Mouse (Mus musculus) heart, postnatal 14 days (tissue): ENCODE measurements around the gene Ang2. TPM values are rescaled to one million over a fixed set of nuclear protein-coding genes. Genes with fewer than 3 reads are reported as not detected.
"Not testable (repeated sequence)": the region's sequence is repeated elsewhere in the genome, so short reads cannot be mapped to it uniquely, and the experiment has no call there.

Source experiments
- DNase-seq, 2 experiments: peaks; one replicate each; pipeline ENCODE4 v3.0.0; 2021 to 2022
- intact Hi-C: fragments of 180-260 bp; cut with DNase I; formaldehyde crosslinking; loops from one replicate; pipeline ENCODE4 v1.15.1; 2025
- long read RNA-seq, 2 experiments: library from polyadenylated mRNA; stranded (forward); transcript quantifications; one replicate each; pipeline ENCODE4 v2.0.0; 2021
- total RNA-seq, 2 experiments: library from RNA; stranded (reverse); gene quantifications; 2 replicates each; pipeline ENCODE4 v1.2.3; 2021

Ang2 gene
- not detected for total RNA-seq
- long read RNA-seq, experiment 1 = 0 reads
- long read RNA-seq, experiment 2 = 0 reads

DNA sequence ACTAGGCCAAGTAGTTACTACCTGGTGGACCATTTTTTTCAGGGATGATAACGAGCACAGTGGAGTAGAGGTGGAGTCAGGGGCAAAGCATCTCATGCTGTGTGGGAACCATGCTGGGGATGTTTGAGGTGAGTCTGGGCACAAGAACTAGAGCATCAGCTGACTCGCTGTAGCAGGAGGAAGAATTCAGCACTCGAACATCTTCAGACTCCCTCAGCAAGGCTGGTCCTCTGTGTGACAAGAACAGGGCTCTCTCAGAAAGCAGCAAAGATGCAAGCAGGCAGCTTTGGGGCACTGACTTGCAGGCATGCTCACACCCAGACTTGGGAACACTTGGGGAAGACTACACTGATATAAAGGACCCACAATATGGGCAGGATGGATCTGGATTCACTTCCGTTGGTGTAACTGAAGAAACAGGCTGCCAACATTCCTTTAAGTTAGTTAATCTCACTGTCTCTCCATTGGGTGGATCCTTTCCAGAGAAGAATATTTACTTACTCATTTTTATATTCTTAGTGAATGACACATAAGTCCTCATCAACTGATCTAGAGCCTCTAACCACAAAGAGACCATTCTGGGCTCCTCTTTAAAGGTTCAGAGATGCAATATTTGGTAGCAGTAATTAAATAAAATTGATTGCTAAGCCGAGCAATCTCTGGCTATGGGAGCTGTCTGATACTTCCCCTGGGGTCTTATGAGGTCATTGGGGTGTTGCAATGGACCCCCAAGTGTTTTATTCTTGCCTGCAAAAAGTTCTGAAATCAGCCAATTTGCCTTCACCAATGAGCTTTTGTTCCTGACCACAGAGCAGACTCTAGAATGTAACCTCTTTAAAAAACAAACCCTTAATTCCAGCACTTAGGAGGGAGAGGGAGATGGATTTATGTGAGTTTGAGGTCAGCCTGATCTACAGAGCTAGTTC, at the start of gene Ang2:
Gene Ang2, minus strand, starts transcription at position 51 of the 926 bp plus-strand sequence.
- intact Hi-C loops = no loop called here
- DNase-seq = no peak

DNA sequence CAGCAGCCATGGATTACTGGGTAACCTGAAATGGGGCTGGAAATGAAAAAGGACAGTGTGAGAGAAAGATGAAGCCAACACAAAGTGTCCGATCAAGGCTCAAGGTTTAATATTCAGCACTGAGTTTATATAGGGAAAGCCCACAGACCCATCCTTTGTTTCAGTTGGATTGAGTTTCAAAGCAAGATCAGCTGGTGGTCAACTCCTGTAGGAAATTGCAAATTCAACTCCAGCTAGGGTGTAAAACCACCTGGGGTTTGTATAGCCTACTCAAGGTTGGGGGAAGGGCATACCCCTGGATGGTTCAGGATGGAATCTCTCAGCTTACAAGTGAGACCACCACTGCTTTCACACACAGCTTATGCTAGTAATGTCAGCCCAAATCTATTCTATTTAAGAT, 48.8 kb upstream of the Ang2 start:
- no peak for DNase-seq
- intact Hi-C loops = no loop called here

DNA sequence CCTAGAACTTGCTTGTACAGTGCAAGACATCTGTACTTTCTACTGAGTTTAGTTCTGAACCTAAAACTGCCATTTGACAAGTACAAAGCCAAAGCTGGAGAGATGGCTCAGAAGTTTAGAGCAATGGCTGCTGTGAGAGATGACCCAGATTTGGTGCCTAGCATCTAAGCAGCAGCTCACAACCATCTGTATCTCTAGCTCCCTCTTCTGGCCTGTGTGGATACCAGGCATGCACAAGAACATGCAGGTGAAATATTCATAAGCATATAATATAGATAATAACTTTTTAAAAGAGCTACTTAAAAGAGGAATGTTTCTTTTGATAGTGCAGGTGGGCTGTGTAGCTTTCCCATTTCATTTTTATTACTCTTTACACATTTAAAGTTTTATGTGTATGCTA, 42.0 kb upstream of the Ang2 start:
- DNase-seq = peak; percentile 22 to 59

DNA sequence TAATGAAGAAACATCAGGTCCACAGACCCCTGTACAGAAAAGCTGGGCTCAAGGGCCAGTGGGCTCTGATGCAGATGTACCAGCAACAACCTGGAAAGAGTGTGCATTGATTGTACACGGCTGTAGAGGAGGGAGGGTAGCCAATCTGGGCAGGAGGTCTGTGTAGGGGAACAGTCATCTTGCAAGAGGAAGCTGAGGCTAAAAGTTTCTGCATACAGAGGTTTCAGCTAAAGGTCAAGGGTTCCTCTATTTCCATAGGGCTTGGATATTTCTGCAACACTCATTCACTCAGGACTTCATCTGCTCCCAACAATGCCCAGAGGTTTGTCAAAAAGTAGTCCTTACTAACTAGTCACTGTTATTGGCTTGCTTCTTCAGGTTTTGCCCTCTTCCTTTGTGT, 38.5 kb upstream of the Ang2 start:
- intact Hi-C loops, DNase-seq: not testable (repeated sequence)

More for the DNA sequence above, 42.0 kb upstream of the Ang2 start:
- intact Hi-C loops = loop anchor here (1.0 to 2.0 kb wide), 2 partner anchors 65 to 138 kb away; no protein-coding TSS in a partner anchor

DNA sequence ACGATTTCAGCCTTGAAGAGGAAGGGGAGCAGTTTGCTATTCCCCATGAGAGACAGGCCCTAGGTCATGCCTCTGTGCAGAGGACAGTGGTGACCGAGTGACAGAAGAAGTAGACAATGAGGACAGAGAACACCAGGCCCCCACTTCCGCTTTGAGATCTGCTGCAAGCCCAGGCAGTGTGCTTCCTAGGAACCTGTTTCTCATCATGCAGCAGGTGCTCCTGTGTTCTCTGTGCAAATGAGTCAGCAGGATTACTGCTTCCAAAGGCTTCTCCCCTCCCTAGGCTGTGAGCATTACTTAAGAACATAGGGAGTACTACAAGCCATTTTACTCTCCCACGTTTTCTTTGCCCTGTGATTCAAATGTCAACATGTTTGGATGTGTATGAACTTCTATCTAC, 30.7 kb upstream of the Ang2 start:
- DNase-seq, intact Hi-C loops: not testable (repeated sequence)

DNA sequence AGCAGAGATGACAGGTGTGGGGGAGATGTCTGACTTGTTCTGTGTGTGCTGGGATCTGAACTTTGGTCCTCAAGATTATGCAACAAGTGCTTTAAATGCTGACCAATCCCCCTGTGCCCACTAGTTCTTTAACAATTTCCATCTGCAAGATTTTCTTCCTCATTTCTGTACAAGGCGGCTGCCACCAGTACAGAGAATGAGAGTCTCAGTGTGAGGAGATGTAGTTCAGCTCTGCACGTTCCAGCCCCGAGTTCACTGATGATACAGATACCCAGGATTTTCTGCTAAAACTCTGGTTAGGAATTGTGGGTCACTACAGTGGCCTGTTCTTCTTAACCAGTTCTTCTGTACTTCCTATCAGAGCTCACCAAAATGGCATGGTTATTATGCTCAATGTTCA, 21.1 kb upstream of the Ang2 start:
- DNase-seq, intact Hi-C loops: not testable (repeated sequence)

DNA sequence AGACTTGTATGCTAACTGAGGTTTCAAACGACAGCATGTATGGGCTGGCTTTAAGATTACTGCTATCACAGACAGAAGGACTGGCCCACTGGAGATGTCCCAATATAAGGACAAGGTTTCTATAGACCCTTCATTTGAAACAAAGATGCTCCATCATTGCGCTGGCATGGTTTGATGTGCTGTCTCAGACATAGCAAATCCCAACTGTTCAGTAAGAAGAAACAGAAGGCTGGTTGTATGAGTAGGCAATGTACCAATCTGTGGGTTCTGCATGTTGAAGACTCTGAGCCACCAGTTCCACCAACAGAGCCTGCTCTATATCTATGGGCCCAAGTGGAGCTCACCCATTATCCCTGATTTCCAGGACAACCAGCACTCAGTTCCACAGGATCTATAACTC, 4.2 kb upstream of the Ang2 start, which contains the start of gene Ear14:
Gene Ear14, plus strand, starts transcription at position 277 of the 400 bp plus-strand sequence.
- intact Hi-C loops = no loop called here
- no peak for DNase-seq

DNA sequence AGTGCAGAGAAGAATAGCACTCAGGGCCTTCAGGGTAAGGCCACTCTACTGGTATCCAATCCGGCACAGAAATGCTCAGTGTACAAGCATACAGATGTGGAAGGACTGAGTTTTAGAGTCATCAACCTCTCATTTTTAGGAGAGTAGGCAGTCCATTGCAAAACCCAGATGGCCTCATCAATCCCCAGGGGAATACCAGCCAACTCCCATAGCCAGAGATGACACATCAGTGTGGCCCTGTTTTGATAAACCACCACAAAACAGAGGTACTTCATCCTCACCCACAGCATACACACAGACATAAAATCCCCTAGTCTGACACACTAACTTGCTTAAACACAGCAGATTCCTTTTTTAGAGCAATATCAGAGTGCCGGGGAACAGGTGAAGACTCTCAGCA, 1.5 kb upstream of the Ang2 start:
- DNase-seq = no peak
- intact Hi-C loops = no loop called here

DNA sequence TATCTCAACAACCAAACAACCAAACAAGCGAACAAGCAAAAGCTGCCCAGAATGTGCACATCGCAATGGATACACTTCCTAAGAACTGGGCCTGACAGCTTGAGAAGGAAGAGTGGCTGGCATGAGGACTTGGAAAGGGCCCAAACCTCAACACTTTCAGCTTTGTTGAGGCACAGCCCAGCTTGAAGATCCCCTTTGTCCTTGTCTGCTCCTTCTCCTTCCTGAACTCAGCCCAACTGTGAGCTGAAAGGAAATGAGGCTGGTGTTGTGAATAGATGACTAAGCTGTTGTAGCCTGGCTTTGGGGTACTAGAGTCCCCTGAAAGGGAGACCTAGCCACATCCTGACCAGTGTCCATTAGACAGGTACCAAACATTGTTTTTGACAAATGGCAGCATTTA, 1.1 kb upstream of the Ang2 start:
- no peak for DNase-seq
- intact Hi-C loops = no loop called here

DNA sequence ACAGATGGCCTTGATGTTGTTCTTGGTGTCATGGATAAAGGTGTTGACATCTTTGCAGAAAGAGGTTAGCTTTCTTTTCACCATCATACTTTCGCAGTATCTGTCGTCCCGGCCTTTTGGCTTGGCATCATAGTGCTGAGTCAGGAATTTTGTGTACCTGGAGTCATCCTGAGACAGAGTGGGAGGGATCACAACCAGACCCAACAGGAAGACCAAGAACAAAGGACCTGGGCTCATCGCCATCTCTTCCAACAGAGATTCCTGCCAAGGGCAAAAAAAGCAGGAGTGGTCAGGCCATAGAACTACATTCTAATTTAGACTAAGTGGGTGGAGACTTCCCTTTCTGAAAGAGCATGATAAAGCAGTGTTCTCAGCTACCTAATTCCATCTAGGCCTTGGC, 3.3 kb downstream of the Ang2 start:
- DNase-seq = peak; percentile 40 to 42
- intact Hi-C loops = no loop called here

DNA sequence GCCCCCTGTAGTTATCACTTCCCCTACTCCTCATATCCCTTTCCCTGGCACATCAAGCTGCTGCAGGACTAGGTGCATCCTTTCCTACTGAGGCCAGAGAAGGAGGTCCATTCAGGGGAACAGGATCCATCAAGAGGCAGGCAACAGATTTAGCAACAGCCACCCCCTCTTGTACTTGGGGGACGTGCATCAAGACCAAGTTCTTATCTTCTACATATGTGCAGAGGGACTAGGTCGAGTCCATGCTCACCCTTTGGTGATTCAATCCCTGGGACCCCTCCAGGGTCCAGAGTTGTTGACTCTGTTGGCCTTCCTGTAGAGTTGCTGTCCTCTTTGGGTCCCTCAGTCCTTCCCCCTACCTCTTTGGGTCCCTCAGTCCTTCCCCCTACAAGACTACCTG, 17.9 kb downstream of the Ang2 start:
- intact Hi-C loops, DNase-seq: not testable (repeated sequence)

DNA sequence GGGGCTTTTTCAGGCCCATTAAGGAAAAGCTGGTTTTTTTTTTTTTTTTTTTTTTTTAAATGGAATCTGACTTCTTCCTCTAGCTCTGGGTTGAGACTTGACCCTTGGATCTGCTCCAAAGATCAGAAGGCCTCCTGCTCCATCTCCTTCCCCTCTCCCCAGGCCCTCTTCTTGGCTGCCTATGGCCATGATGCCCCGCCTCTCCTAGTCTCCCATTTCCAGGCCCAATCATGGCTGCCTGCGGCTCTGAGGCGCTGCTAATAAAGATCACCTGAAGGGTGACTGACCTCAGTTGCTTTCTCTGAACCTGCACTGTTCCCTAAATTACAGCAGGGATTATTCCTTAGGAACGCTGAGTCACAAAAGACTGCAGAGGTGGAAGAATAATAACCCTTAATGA, 25.1 kb downstream of the Ang2 start:
- no peak for DNase-seq
- intact Hi-C loops = loop anchor here (2.0 to 5.0 kb wide), 2 partner anchors 72 to 93 kb away; no protein-coding TSS in a partner anchor

DNA sequence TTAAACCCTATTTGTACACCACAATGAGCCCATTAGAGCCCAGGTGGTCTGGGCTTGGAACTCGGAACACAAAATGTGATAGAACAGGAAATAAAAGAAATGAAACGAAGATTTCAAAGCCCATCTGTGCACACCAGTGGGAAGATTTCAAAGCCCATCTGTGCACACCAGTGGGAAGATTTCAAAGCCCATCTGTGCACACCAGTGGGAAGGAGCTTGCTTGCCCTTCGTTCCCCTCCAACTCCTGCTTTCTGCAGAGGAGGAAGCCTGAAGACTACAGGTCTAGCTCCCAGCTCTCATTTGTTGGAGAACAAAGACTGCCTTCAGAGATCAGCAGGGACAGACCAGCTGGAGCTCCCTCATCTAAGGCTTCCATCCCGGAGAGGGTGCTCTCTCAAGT, 26.0 kb downstream of the Ang2 start:
- DNase-seq = not testable (repeated sequence)
- intact Hi-C loops = loop anchor here (2.0 to 5.0 kb wide), 2 partner anchors 71 to 94 kb away; no protein-coding TSS in a partner anchor

DNA sequence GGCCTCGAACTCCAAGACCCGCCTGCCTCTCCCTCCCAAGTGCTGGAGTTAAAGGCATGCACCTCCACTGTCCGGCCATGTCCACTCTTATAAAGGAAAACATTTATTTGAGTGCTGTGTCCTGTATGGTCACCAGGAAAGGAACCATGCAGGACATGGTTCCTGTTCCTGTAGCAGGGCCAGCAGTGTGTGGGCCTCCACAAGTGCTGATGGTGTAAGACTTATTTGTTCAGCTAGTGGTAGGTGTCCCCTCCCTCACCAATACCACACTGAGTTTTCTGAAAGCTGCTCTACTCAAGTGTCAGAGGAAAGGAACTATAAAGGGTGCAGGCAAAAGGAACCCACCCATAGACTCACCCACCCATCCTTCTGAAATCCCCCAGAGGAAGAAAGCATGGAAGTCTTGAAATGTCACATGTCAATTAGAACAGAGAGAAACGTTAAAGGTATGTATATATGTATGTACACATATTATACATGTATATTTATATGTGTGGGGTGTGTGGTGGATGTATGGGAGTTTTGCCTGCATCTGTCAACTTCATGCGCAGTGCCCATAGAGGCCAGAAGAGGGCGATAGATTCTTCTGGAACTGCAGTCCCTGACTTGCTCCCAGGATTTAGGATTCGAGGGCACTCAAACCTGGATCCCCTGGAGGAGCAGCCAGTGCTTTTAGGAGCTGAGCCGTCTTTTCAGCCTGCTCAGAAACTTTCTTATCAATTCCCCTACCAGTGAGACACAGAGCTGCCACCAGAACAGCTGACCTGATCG, 26.7 kb downstream of the Ang2 start:
- intact Hi-C loops = loop anchor here (2.0 to 5.0 kb wide), 2 partner anchors 70 to 95 kb away; no protein-coding TSS in a partner anchor
- DNase-seq = peak; percentile 33 to 56

DNA sequence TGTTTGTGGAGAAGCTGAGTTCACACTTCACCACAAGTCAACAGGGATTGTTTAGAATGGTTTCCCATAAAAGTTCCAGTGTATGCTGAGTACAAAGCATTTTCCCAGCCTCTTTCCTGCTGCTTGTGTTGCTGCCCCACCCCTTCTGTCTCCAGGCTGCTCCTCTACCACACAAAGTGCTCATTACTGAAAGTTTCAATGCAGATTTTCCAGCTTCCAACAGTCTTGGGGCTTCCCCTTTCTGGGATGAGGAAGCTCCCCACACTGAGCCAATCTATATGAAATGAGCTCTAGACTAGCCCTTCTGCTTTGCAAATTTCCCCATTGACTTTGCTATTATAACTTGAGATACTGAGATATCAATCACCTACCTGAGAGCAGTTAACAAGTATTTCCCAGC, 32.9 kb downstream of the Ang2 start:
- intact Hi-C loops = no loop called here
- no peak for DNase-seq

DNA sequence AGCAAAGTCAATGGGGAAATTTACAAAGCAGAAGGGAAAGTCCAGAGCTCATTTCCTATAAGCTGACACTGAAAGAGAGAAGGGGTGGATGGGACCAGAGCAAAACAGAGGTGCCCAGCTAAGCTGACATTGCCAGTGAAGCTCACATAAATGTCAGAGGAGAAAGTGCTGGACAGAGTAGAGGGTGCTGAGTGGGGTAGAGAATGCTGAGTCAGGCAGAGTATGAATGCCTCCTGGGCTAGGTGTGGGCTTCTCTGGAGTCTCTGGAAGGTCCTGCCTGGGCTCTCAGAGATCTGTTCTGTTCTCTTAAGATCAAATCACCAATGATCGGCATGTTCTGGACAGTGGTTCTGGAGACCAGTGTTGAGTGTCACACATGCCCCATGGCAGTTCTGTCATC, 33.5 kb downstream of the Ang2 start:
- no peak for DNase-seq
- intact Hi-C loops = no loop called here

DNA sequence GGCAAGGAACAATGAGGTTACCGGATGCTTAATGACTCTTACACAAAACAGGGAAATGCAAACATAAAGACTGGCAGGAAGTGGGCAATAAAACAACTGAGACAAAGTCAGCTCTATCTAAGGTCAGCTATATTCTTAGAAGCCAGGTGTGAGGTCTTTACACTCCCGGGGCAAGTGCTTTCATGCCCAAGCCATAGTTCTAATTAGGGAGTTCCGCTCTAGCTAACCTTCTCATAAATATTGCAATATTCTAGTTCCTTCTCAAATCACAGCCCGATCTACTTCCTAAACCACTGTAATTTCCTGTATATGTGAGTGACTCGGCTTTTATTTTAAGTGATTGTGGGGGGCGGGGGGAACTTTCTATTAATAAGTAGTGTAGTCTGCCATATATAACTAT, 35.6 kb downstream of the Ang2 start:
- DNase-seq, intact Hi-C loops: not testable (repeated sequence)

DNA sequence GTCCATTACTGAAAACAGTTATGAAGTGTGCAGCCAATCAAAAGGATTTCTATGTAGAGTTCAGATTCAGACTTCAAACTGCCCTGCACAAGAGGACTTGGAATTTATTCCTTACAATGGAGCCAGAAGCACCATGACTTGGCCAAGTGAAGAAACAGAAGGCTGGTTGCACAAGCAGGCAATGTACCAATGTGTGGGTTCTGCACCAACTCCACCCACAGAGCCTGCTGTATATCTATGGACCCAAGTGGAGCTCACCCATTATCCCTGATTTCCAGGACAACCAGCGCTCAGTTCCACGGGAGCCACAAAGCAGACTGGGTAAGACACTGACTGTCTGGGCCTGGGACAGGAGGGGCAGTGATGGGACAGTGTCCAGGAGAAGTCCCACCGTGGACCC, 37.0 kb downstream of the Ang2 start, which contains the start of gene Rnase2b:
Gene Rnase2b, plus strand, starts transcription at position 285 of the 400 bp plus-strand sequence.
- DNase-seq, intact Hi-C loops: not testable (repeated sequence)

DNA sequence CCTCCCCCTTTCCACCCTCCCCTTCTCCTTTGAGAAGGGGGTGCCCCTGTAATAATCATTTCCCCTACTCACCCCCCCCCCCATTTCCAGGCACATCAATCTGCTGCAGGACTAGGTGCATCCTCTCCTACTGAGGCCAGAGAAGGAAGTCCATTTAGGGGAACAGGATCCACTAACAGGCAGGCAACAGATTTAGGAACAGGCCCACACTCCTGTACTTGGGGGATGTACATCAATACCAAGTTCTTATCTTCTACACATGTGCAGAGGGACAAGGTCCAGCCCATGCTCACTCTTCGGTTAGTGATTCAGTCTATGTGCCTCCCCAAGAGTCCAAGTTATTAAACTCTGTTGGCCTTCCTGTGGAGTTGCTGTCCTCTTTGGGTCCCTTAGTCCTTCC, 41.9 kb downstream of the Ang2 start:
- intact Hi-C loops = no loop called here

DNA sequence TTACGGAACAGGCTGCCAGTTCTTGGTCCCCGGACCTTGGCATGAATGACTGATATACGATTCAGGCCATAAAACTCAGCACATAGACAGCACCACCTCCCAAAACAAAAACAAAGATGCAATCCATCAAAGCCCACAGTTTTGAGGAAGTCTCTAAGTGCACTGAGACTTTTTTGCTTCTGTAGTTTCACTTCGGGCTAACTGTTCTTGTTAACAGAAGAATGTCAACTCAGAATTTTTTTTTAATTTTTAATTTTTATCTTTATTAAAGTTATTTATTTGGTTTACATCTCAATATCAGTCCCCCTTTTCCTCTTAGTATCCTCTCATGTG, 42.2 kb downstream of the Ang2 start:
- no peak for DNase-seq
- intact Hi-C loops = no loop called here

More for the DNA sequence above, 41.9 kb downstream of the Ang2 start:
- DNase-seq = no peak
